Mouse (Mus musculus): ENCODE results near the gene Olfr1369-ps1. TPM values are rescaled to one million over a fixed set of nuclear protein-coding genes. Genes with fewer than 3 reads are reported as not detected.

Gene Olfr1369-ps1
- total RNA-seq, 2 experiments from 2014 or later = not detected

DNA sequence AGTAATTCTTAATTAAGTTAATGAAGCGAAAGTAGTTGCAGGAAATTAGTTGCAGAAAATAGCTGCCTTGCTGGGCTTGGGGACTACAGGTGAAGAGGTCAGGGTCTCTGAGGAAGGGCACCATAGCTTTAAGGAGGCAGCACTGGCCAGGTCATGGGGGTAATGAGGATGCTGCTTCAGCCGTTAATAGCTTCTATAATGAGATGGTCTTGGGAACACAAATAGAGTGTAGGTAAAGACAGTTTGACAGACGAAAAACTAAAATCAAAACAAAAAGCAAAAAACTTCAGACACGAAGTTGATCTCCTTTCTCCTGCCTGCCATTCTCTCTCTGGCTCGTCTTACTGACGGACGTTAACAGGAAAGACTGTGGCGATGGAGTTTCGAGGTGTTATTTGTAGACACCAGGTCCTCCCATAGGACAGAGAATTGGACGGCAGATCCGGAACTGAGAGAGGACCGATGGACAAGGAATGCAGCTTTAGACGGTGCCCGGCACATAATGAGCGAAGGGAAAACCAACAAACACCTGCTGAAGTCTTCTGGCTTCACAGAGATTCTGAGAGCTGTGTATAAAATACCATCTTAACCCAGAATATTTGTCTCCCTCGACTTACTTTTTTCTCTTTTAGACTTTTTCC, 57.2 kb downstream of the Olfr1369-ps1 start:
- DNase-seq (ENCODE audit: low spot score in 2 of 2) = no peak

Other genes with a start within 250 kb of the Olfr1369-ps1 start
- gene Olfr1370, start 36.5 kb upstream of the Olfr1369-ps1 start, total RNA-seq (2021) = not detected
- not detected for gene Olfr263, start 18.2 kb downstream of the Olfr1369-ps1 start, total RNA-seq (2021)
- not detected for gene Olfr1368, start 34.4 kb downstream of the Olfr1369-ps1 start, total RNA-seq (2021)
- 10 to 100 TPM; 46.7 to 48.8 TPM for gene Trim27, start 68.0 kb downstream of the Olfr1369-ps1 start, total RNA-seq (2021)
- not detected for gene Gpx5, start 181.2 kb downstream of the Olfr1369-ps1 start, total RNA-seq (2021)
- gene Gpx6, start 200.6 kb downstream of the Olfr1369-ps1 start, total RNA-seq (2021) = not detected
- gene Olfr1367, start 235.4 kb downstream of the Olfr1369-ps1 start, total RNA-seq (2021) = not detected